Mouse (Mus musculus): Measurements from ENCODE around the gene Fto.

Gene Fto

DNA sequence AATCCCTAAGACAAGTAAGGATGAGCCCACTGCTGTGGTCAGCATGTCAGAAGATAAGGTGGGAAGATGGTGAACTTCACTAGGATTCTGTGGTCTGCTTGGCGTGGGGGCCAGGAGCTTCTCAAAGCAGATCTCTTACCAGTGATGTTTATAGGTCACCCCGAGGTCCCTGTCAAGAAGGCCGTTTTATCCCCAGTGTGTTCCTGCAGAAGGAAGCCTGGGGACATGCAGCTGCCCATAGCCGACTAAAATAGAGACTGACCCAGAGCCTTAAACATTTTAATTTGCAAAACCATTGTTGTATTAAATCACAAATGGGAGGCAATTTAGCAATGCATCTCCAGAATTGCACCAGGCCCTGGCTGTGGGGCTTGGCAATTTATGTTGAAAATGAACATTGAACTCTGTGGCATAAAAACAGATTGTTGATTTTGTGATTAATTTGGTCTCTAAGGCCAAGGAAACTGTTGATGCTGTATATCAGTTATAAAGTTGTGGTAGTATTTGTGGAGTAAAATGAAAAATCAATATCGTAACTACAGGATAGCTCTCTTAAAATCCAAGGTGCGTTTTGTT is 193.4 kb downstream of the Fto start:
- TF ChIP-seq CTCF (conservative IDR thresholded peaks at IDR 0.05; ENCODE audit: low read length) (no peak), POU5F1 (IDR thresholded peaks at IDR 0.05; ENCODE audit: borderline replicate concordance, low read length) (no peak), NANOG (IDR thresholded peaks at IDR 0.05; ENCODE audit: borderline replicate concordance, low read length) (no peak)
- Histone ChIP-seq H3K27me3 (ENCODE audit: insufficient read depth, low read length) (no peaks in the 10 kb centered on the region), H3K4me1 (replicated peaks; ENCODE audit: low read depth, low read length) (peaks cover 61% of the 10 kb centered on the region), H3K36me3 (ENCODE audit: insufficient read depth, low read length) (no peaks in the 10 kb centered on the region), H3K9me3 (ENCODE audit: low read length) (no peaks in the 10 kb centered on the region), H3K4me3 (replicated peaks; ENCODE audit: low read length) (no peak overlapping the region)

DNA sequence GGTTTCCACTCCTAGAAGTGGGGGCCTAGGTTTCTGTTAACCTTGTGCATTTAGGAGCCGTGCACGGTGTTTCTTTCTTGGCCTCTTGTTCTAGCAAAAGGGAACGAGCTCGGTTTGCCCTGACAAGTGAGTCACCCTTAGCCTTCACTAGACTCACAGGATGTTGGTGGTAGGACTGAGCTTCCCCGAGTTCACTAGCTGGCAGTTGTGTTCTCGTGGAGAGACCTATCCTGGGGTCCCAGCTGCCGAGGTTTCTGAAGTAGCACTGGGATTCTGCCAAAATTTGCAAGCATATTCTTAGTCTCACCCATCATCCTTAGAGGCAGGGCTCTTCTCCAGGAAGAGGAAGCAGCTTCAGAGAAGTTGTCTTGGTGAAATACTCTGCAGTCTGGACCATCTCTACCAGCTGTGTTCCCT is 194.4 kb downstream of the Fto start:
- TF ChIP-seq POU5F1 (IDR thresholded peaks at IDR 0.05; ENCODE audit: borderline replicate concordance, low read length) (no peak), CTCF (conservative IDR thresholded peaks at IDR 0.05; ENCODE audit: low read length) (no peak), NANOG (IDR thresholded peaks at IDR 0.05; ENCODE audit: borderline replicate concordance, low read length) (no peak)
- no peaks in the 10 kb centered on the region for H3K9me3 ChIP-seq (ENCODE audit: low read length)
- H3K4me3 ChIP-seq (replicated peaks; ENCODE audit: low read length): no peak overlapping the region
- no peaks in the 10 kb centered on the region for H3K36me3 ChIP-seq (ENCODE audit: insufficient read depth, low read length)
- H3K27me3 ChIP-seq (ENCODE audit: insufficient read depth, low read length): no peaks in the 10 kb centered on the region
- H3K4me1 ChIP-seq (replicated peaks; ENCODE audit: low read depth, low read length): peaks cover 53% of the 10 kb centered on the region

GRCm38 (mm10) chr8:91508284-91508683 is 195.0 kb downstream of the Fto start:
- no peak overlapping the region for H3K4me3 ChIP-seq (replicated peaks; ENCODE audit: low read length)
- no peak for TF ChIP-seq NANOG (IDR thresholded peaks at IDR 0.05; ENCODE audit: borderline replicate concordance, low read length)
- TF ChIP-seq POU5F1 (IDR thresholded peaks at IDR 0.05; ENCODE audit: borderline replicate concordance, low read length): no peak
- TF ChIP-seq CTCF (conservative IDR thresholded peaks at IDR 0.05; ENCODE audit: low read length): no peak
- H3K27me3 ChIP-seq (ENCODE audit: insufficient read depth, low read length): no peaks in the 10 kb centered on the region
- no peaks in the 10 kb centered on the region for H3K36me3 ChIP-seq (ENCODE audit: insufficient read depth, low read length)
- H3K9me3 ChIP-seq (ENCODE audit: low read length): no peaks in the 10 kb centered on the region
- H3K4me1 ChIP-seq (replicated peaks; ENCODE audit: low read depth, low read length): peaks cover 47% of the 10 kb centered on the region

- TF ChIP-seq POU5F1 (IDR thresholded peaks at IDR 0.05; ENCODE audit: borderline replicate concordance, low read length): no peak
- TF ChIP-seq CTCF (conservative IDR thresholded peaks at IDR 0.05; ENCODE audit: low read length): no peak
- no peak for TF ChIP-seq NANOG (IDR thresholded peaks at IDR 0.05; ENCODE audit: borderline replicate concordance, low read length)
- Histone ChIP-seq H3K9me3 (ENCODE audit: low read length) (no peaks in the 10 kb centered on the region), H3K36me3 (ENCODE audit: insufficient read depth, low read length) (no peaks in the 10 kb centered on the region), H3K4me3 (replicated peaks; ENCODE audit: low read length) (no peak overlapping the region), H3K4me1 (replicated peaks; ENCODE audit: low read depth, low read length) (peaks cover 38% of the 10 kb centered on the region), H3K27me3 (ENCODE audit: insufficient read depth, low read length) (no peaks in the 10 kb centered on the region)
Measured at GRCm38 (mm10) chr8:91509206-91509899, 196.0 kb downstream of the Fto start.

DNA sequence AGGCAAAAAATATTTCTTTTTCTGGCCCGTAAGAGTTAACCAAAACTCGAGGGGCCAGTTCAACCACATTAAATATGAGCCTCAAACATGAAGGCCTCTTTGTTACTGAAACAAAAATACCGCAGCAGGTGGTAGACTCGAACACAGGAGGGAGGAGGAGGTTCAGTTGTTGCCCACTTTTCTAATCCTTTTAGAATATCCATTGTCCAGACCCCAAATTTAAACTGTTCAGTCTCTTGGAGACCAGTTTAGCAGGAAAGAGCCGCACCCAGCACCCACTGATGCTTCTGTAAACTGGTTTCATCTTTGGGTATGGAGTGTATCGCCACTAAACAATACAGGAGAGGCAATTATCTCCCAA is 196.6 kb downstream of the Fto start:
- no peak for TF ChIP-seq CTCF (conservative IDR thresholded peaks at IDR 0.05; ENCODE audit: low read length)
- no peak for TF ChIP-seq NANOG (IDR thresholded peaks at IDR 0.05; ENCODE audit: borderline replicate concordance, low read length)
- no peak for TF ChIP-seq POU5F1 (IDR thresholded peaks at IDR 0.05; ENCODE audit: borderline replicate concordance, low read length)
- Histone ChIP-seq H3K9me3 (ENCODE audit: low read length) (no peaks in the 10 kb centered on the region), H3K4me3 (replicated peaks; ENCODE audit: low read length) (no peak overlapping the region), H3K4me1 (replicated peaks; ENCODE audit: low read depth, low read length) (peaks cover 38% of the 10 kb centered on the region), H3K27me3 (ENCODE audit: insufficient read depth, low read length) (no peaks in the 10 kb centered on the region), H3K36me3 (ENCODE audit: insufficient read depth, low read length) (no peaks in the 10 kb centered on the region)

DNA sequence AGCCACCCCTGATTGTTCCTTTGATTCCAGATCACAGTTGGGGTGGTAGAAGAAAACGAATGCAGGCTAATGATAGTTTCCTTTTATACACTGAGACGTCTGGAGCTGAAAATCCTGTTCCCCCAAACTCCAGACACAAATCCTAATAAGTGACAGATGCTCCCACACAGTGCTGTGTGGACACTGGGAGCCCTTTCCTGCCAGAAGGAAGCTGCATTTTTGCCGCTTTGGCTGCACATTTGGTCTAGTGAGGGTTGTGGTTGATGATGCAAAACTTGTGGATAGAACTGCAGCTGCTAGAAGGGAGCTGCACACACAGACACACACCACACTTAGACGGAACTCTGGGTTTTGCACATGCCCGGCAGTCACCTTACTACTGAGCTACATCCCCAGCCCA is 197.4 kb downstream of the Fto start:
- H3K27me3 ChIP-seq (ENCODE audit: insufficient read depth, low read length): no peaks in the 10 kb centered on the region
- no peaks in the 10 kb centered on the region for H3K36me3 ChIP-seq (ENCODE audit: insufficient read depth, low read length)
- TF ChIP-seq POU5F1 (IDR thresholded peaks at IDR 0.05; ENCODE audit: borderline replicate concordance, low read length) (no peak), CTCF (conservative IDR thresholded peaks at IDR 0.05; ENCODE audit: low read length) (no peak), NANOG (IDR thresholded peaks at IDR 0.05; ENCODE audit: borderline replicate concordance, low read length) (no peak)
- H3K4me1 ChIP-seq (replicated peaks; ENCODE audit: low read depth, low read length): peaks cover 38% of the 10 kb centered on the region
- H3K4me3 ChIP-seq (replicated peaks; ENCODE audit: low read length): no peak overlapping the region
- no peaks in the 10 kb centered on the region for H3K9me3 ChIP-seq (ENCODE audit: low read length)

- Histone ChIP-seq H3K36me3 (ENCODE audit: insufficient read depth, low read length) (no peaks in the 10 kb centered on the region), H3K4me1 (replicated peaks; ENCODE audit: low read depth, low read length) (peaks cover 38% of the 10 kb centered on the region), H3K27me3 (ENCODE audit: insufficient read depth, low read length) (no peaks in the 10 kb centered on the region), H3K4me3 (replicated peaks; ENCODE audit: low read length) (no peak overlapping the region), H3K9me3 (ENCODE audit: low read length) (no peaks in the 10 kb centered on the region)
- TF ChIP-seq POU5F1 (IDR thresholded peaks at IDR 0.05; ENCODE audit: borderline replicate concordance, low read length): no peak
Measured at GRCm38 (mm10) chr8:91511943-91512342, 198.6 kb downstream of the Fto start.

- no peak overlapping the region for H3K4me3 ChIP-seq (replicated peaks; ENCODE audit: low read length)
- no peaks in the 10 kb centered on the region for H3K27me3 ChIP-seq (ENCODE audit: insufficient read depth, low read length)
- no peaks in the 10 kb centered on the region for H3K36me3 ChIP-seq (ENCODE audit: insufficient read depth, low read length)
- no peaks in the 10 kb centered on the region for H3K9me3 ChIP-seq (ENCODE audit: low read length)
- TF ChIP-seq POU5F1 (IDR thresholded peaks at IDR 0.05; ENCODE audit: borderline replicate concordance, low read length) (no peak), CTCF (conservative IDR thresholded peaks at IDR 0.05; ENCODE audit: low read length) (no peak), NANOG (IDR thresholded peaks at IDR 0.05; ENCODE audit: borderline replicate concordance, low read length) (no peak)
- H3K4me1 ChIP-seq (replicated peaks; ENCODE audit: low read depth, low read length): peaks cover 10% of the 10 kb centered on the region
Measured at GRCm38 (mm10) chr8:91514752-91515478, 201.6 kb downstream of the Fto start.
